Comparison of ENCODE assay signal across 10 mouse cellular contexts in genomic region chr2:68310121-68310520, GRCm38 (mm10).
A peak's percentile ranks its signal among the peaks of the same experiment; 100 is the strongest.
DNase-seq lines count a peak whose midpoint lies in the region; TF ChIP-seq lines count a peak whose summit lies in the region.
"Had no signal": no experiment of that assay in that cellular context is flagged by ENCODE, and none has a peak within 500 bp of the region (broad histone marks: within the 10 kb centered on the region; RNA-seq: fewer than 3 reads in every experiment).

No protein-coding gene starts in this region.

- no peaks in the 10 kb centered on the region for H3K36me3 ChIP-seq in CH12.LX (replicated peaks in 1 of 2; ENCODE audit: control insufficient read depth in 1 of 2, insufficient read depth in 1 of 2, low read length in 1 of 2)
- H3K36me3 ChIP-seq: liver, embryonic 15.5 days had no signal

- H3K27ac ChIP-seq in CH12.LX (ENCODE audit: insufficient read depth, low read depth) = no peak overlapping the region
- H3K27ac ChIP-seq: liver, embryonic 15.5 days had no signal

- no peaks in the 10 kb centered on the region for H3K4me1 ChIP-seq in CH12.LX (ENCODE audit: control insufficient read depth in 1 of 2, insufficient read depth in 2 of 2)
- H3K4me1 ChIP-seq: liver, embryonic 15.5 days had no signal

- no peaks in the 10 kb centered on the region for H3K27me3 ChIP-seq in CH12.LX (replicated peaks)
- H3K27me3 ChIP-seq: liver, embryonic 15.5 days had no signal

- dilution Hi-C loops in CH12.LX (cut with MboI; ENCODE audit: extremely low pct_ligation_motif_present, extremely low pct_unique_long_range_greater_than_20kb, low sequenced_read_pairs) = no loop called here

- DNase-seq in adrenal gland, postnatal 36 days = peak; percentile 7 to 26
- DNase-seq in adrenal gland, adult 18-20 months (ENCODE audit: low spot score in 2 of 2) = no peak
- peak; percentile 60 for DNase-seq in kidney, postnatal 10 days
- no peak for DNase-seq in kidney, postnatal 14 days
- DNase-seq in CH12.LX (ENCODE audit: extremely low read depth) = peak; percentile 0
- peak; percentile 20 for DNase-seq in hindlimb bud, embryonic 11.5 days (ENCODE audit: extremely low spot score, low read depth, low spot score)
- no peak for DNase-seq in ovary, postnatal 14 days (ENCODE audit: low spot score)
- no peak for DNase-seq in urinary bladder, adult 18-20 months (ENCODE audit: low spot score in 2 of 2)
- DNase-seq: cerebellum, adult 11-12 months had no signal

- H3K9ac ChIP-seq in CH12.LX (ENCODE audit: insufficient read depth, low read depth) = no peak overlapping the region
- H3K9ac ChIP-seq: liver, embryonic 15.5 days had no signal

- no peak for TF ChIP-seq POLR2A in CH12.LX (IDR thresholded peaks at IDR 0.05; ENCODE audit: low read depth, low read length)

- in situ Hi-C loops in CH12.LX (cut with MboI; ENCODE audit: low pct_ligation_motif_present, low pct_unique_long_range_greater_than_20kb, low sequenced_read_pairs) = no loop called here

- TF ChIP-seq RAD21 in CH12.LX (IDR thresholded peaks at IDR 0.05; ENCODE audit: low read depth, low read length) = no peak

- H3K4me2 ChIP-seq in CH12.LX (ENCODE audit: insufficient read depth, low read depth, poor library complexity, severe bottlenecking) = no peak overlapping the region
- H3K4me2 ChIP-seq: liver, embryonic 15.5 days had no signal

- H3K9me3 ChIP-seq in CH12.LX (replicated peaks; ENCODE audit: low read length) = peaks cover 71% of the 10 kb centered on the region
- H3K9me3 ChIP-seq: liver, embryonic 15.5 days had no signal

- no peak overlapping the region for H3K4me3 ChIP-seq in CH12.LX (replicated peaks in 1 of 3; ENCODE audit: low read depth in 2 of 3, low read length in 2 of 3, poor library complexity in 1 of 3)
- H3K4me3 ChIP-seq: liver, embryonic 15.5 days had no signal

- no peaks in the 10 kb centered on the region for H3K79me2 ChIP-seq in CH12.LX (replicated peaks; ENCODE audit: control insufficient read depth, extremely low read depth, insufficient read depth, poor library complexity, severe bottlenecking)

- no peak for TF ChIP-seq EP300 in CH12.LX (IDR thresholded peaks at IDR 0.05; ENCODE audit: low read length)

- 0 out of 4 replicates have a peak, but pooled peaks of 1 of the 2 experiments have one; percentile 13 for TF ChIP-seq CTCF in CH12.LX (conservative IDR thresholded peaks at IDR 0.05 in 1 of 2, IDR thresholded peaks at IDR 0.05 in 1 of 2; ENCODE audit: low read depth in 2 of 2, low read length in 2 of 2)

TF ChIP-seq in CH12.LX, 34 proteins besides CTCF, POLR2A, EP300 and RAD21:
- TF ChIP-seq IRF4 (IDR thresholded peaks at IDR 0.05; ENCODE audit: low read depth, low read length) (no peak), CHD1 (IDR thresholded peaks at IDR 0.05; ENCODE audit: low read depth, low read length) (no peak), ETS1 (conservative IDR thresholded peaks at IDR 0.05; ENCODE audit: low read depth, low read length) (no peak), UBTF (IDR thresholded peaks at IDR 0.05; ENCODE audit: low read depth, low read length) (no peak), PAX5 (IDR thresholded peaks at IDR 0.05; ENCODE audit: low read length) (no peak), ELF1 (IDR thresholded peaks at IDR 0.05; ENCODE audit: low read depth, low read length) (no peak), CHD2 (IDR thresholded peaks at IDR 0.05; ENCODE audit: low read length) (no peak), SIN3A (IDR thresholded peaks at IDR 0.05; ENCODE audit: low read length) (no peak), MEF2A (IDR thresholded peaks at IDR 0.05; ENCODE audit: borderline replicate concordance, low read depth, low read length) (no peak), ZC3H11A (IDR thresholded peaks at IDR 0.05; ENCODE audit: low read depth, low read length) (no peak), POLR2AphosphoS2 (IDR thresholded peaks at IDR 0.05; ENCODE audit: low read depth, low read length) (no peak), JUND (conservative IDR thresholded peaks at IDR 0.05; ENCODE audit: low read depth, low read length) (no peak)
TF ChIP-seq in CH12.LX: peak in this region for 0.

Comparison
In these comparisons a context has a peak if more than half of its experiments do, and no peak if none do; other contexts are left out.
1. DNase-seq: peak in adrenal gland, postnatal 36 days (2 of 2), kidney, postnatal 10 days (single experiment), CH12.LX (single experiment) and hindlimb bud, embryonic 11.5 days (single experiment); none in adrenal gland, adult 18-20 months (0 of 2), kidney, postnatal 14 days (single experiment), ovary, postnatal 14 days (single experiment) and urinary bladder, adult 18-20 months (0 of 2).